9 mouse cellular contexts compared by ENCODE assay signal in the genomic region with DNA sequence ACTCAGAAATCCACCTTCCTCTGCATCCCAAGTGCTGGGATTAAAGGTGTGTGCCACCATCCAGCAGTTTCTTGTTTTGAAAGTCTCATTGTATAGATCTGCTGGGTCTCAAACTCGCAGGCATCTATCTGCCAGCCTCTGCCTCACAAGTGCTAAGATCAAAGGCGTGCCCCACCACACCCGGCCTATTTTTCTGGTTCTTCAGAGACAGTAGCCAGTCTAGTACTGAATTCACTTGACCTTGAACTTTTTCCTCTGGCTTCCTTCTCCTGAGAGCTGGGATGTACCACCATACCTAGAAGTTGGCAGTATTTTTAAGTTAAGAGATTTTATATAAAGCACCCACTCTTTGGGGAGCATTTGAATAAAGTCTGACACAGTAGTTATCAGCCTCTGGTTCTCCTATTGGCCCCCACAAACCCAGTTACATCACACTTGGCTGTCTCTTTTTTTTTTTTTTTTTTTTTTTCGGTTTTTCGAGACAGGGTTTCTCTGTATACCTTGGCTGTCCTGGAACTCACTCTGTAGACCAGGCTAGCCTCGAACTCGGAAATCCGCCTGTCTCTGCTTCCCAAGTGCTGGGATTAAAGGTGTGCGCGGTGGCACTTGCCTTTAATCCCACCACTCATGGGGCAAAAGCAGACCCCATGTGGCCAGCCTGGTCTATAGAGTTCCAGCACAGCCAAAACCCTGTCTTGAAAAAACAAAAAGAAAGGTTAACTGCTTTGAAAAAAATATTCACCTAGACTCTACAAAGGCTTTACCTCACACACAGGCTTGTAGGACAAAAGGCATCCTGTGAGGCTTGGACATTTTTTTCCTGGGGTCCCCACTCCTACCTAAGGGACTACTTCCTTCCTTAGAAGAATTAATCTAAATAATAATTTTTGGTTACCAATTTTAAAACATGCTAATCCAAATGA. TPM values are rescaled to one million over a fixed set of nuclear protein-coding genes. Genes with fewer than 3 reads are reported as not detected.
DNase-seq lines count a peak whose midpoint lies in the region; ATAC-seq and TF ChIP-seq lines count a peak whose summit lies in the region.
"Had no signal": no experiment of that assay in that cellular context is flagged by ENCODE, and none has a peak within 500 bp of the region (broad histone marks: within the 10 kb centered on the region; RNA-seq: fewer than 3 reads in every experiment).

No protein-coding gene starts in this region.

- H3K27ac ChIP-seq in kidney, embryonic 15.5 days: peak overlapping the region; percentile 75
- H3K27ac ChIP-seq in bone marrow macrophage, adult 2 months (ENCODE audit: insufficient read depth, low read depth, low read length): no peak overlapping the region
- peak overlapping the region; percentile 88 for H3K27ac ChIP-seq in forebrain, embryonic 16.5 days (ENCODE audit: low read length)
- peak overlapping the region; percentile 96 for H3K27ac ChIP-seq in liver, embryonic 16.5 days (ENCODE audit: low read length)

- no peaks in the 10 kb centered on the region for H3K9me3 ChIP-seq in kidney, embryonic 15.5 days (replicated peaks)
- H3K9me3 ChIP-seq in forebrain, embryonic 16.5 days (ENCODE audit: control insufficient read depth, low read length): no peaks in the 10 kb centered on the region
- no peaks in the 10 kb centered on the region for H3K9me3 ChIP-seq in liver, embryonic 16.5 days (replicated peaks; ENCODE audit: control insufficient read depth, low read length)

- no peak for DNase-seq in kidney, postnatal 36 days
- no peak for DNase-seq in yolk sac, embryonic 10.5 days (ENCODE audit: low spot score)
- no peak for DNase-seq in adrenal gland, postnatal 10 days
- DNase-seq in urinary bladder, postnatal 14 days (ENCODE audit: low spot score): no peak

- 0 out of 2 replicates have a peak overlapping the region, but pooled peaks have one; percentile 24 for H3K9ac ChIP-seq in kidney, embryonic 15.5 days
- H3K9ac ChIP-seq in forebrain, embryonic 16.5 days (replicated peaks; ENCODE audit: low read depth, low read length): peak overlapping the region; percentile 54
- H3K9ac ChIP-seq in liver, embryonic 16.5 days (ENCODE audit: low read depth, low read length): peak overlapping the region; percentile 59

- no peak for TF ChIP-seq POLR2A in bone marrow macrophage, adult 2 months (IDR thresholded peaks at IDR 0.05; ENCODE audit: borderline replicate concordance, low read depth, low read length)

- H3K36me3 ChIP-seq in kidney, embryonic 15.5 days: peaks cover 25% of the 10 kb centered on the region
- H3K36me3 ChIP-seq in forebrain, embryonic 16.5 days (ENCODE audit: control insufficient read depth, insufficient read depth): peaks cover 11% of the 10 kb centered on the region
- peaks cover 19% of the 10 kb centered on the region for H3K36me3 ChIP-seq in liver, embryonic 16.5 days (ENCODE audit: control insufficient read depth, insufficient read depth)

- 88% methylated on average over 10 of the region's 10 CpGs for WGBS in kidney, embryonic 15.5 days
- 85% methylated on average over 10 of the region's 10 CpGs for WGBS in forebrain, embryonic 16.5 days
- WGBS in liver, embryonic 16.5 days (ENCODE audit: insufficient replicate concordance): 44% methylated on average over 10 of the region's 10 CpGs

- peak overlapping the region; percentile 84 for H3K4me3 ChIP-seq in kidney, embryonic 15.5 days (replicated peaks)
- H3K4me3 ChIP-seq in bone marrow macrophage, adult 2 months (ENCODE audit: insufficient read depth, low read length): peak overlapping the region; percentile 64
- peak overlapping the region; percentile 49 for H3K4me3 ChIP-seq in forebrain, embryonic 16.5 days (replicated peaks; ENCODE audit: low read length)
- H3K4me3 ChIP-seq in liver, embryonic 16.5 days (ENCODE audit: low read depth, low read length): peak overlapping the region; percentile 67

- H3K4me2 ChIP-seq in kidney, embryonic 15.5 days: peak overlapping the region; percentile 66
- H3K4me2 ChIP-seq in forebrain, embryonic 16.5 days (ENCODE audit: low read length): peak overlapping the region; percentile 73
- peak overlapping the region; percentile 77 for H3K4me2 ChIP-seq in liver, embryonic 16.5 days (ENCODE audit: low read depth, low read length)

- peaks cover 15% of the 10 kb centered on the region for H3K4me1 ChIP-seq in kidney, embryonic 15.5 days
- H3K4me1 ChIP-seq in bone marrow macrophage, adult 2 months (ENCODE audit: control insufficient read depth, insufficient read depth, low read length): peaks cover 4% of the 10 kb centered on the region
- peaks cover 14% of the 10 kb centered on the region for H3K4me1 ChIP-seq in forebrain, embryonic 16.5 days (replicated peaks; ENCODE audit: control insufficient read depth, insufficient read depth, low read length)
- peaks cover 38% of the 10 kb centered on the region for H3K4me1 ChIP-seq in liver, embryonic 16.5 days (ENCODE audit: control insufficient read depth, low read depth, low read length)

- no peaks in the 10 kb centered on the region for H3K27me3 ChIP-seq in kidney, embryonic 15.5 days
- H3K27me3 ChIP-seq in forebrain, embryonic 16.5 days (replicated peaks; ENCODE audit: control insufficient read depth, insufficient read depth, low read length): no peaks in the 10 kb centered on the region
- no peaks in the 10 kb centered on the region for H3K27me3 ChIP-seq in liver, embryonic 16.5 days (ENCODE audit: control insufficient read depth, insufficient read depth, low read depth, low read length)

- no peak for TF ChIP-seq CTCF in bone marrow macrophage, adult 2 months (IDR thresholded peaks at IDR 0.05; ENCODE audit: low read depth, low read length)

- no peak; the same call in 1 of the 2 replicates for ATAC-seq in kidney, embryonic 15.5 days (replicated peaks; ENCODE audit: low FRiP score)
- peak; percentile 1; the same call in 1 of the 2 replicates for ATAC-seq in forebrain, embryonic 16.5 days
- ATAC-seq in liver, embryonic 16.5 days (ENCODE audit: low read depth): no peak

RNA-seq across cellular contexts. Expression of a gene that starts 0.9 kb away (rescaled TPM):
- polyA plus RNA-seq in kidney, embryonic 15.5 days (2015; fragmentation: Nextera tagmentation; extraction: Ambion mirVana): 1,620 and 1,743 TPM in 2 replicates
- 922 and 1,042 TPM in 2 replicates for polyA plus RNA-seq in bone marrow macrophage, adult 2 months (2012; ENCODE audit: insufficient read depth, insufficient read length, missing spikeins)
- polyA plus RNA-seq in forebrain, embryonic 16.5 days (2015; fragmentation: Nextera tagmentation; extraction: Ambion mirVana): 1,243 and 1,295 TPM in 2 replicates
- 1,629 and 1,636 TPM in 2 replicates for polyA plus RNA-seq in liver, embryonic 16.5 days (2015; fragmentation: Nextera tagmentation; extraction: Ambion mirVana)
- 1,000 to 10,000 TPM in 1 of 2 experiments, 100 to 1,000 TPM in 1; 930 to 1,143 TPM for total RNA-seq in adrenal gland, postnatal 10 days (2021)

RNA-seq across cellular contexts. Expression of a gene that starts 15.4 kb away (rescaled TPM):
- not detected in 2 replicates for polyA plus RNA-seq in kidney, embryonic 15.5 days (2015; fragmentation: Nextera tagmentation; extraction: Ambion mirVana)
- not detected in 2 replicates for polyA plus RNA-seq in bone marrow macrophage, adult 2 months (2012; ENCODE audit: insufficient read depth, insufficient read length, missing spikeins)
- not detected in 2 replicates for polyA plus RNA-seq in forebrain, embryonic 16.5 days (2015; fragmentation: Nextera tagmentation; extraction: Ambion mirVana)
- not detected in 2 replicates for polyA plus RNA-seq in liver, embryonic 16.5 days (2015; fragmentation: Nextera tagmentation; extraction: Ambion mirVana)
- total RNA-seq in adrenal gland, postnatal 10 days (2021): not detected
- polyA plus RNA-seq: spleen, adult 2 months had no signal

RNA-seq across cellular contexts. Expression of a gene that starts 37.1 kb away (rescaled TPM):
- polyA plus RNA-seq in kidney, embryonic 15.5 days (2015; fragmentation: Nextera tagmentation; extraction: Ambion mirVana): 15.0 and 19.6 TPM in 2 replicates
- polyA plus RNA-seq in bone marrow macrophage, adult 2 months (2012; ENCODE audit: insufficient read depth, insufficient read length, missing spikeins): 0.68 and 1.2 TPM in 2 replicates
- 72.3 and 164 TPM in 2 replicates for polyA plus RNA-seq in forebrain, embryonic 16.5 days (2015; fragmentation: Nextera tagmentation; extraction: Ambion mirVana)
- polyA plus RNA-seq in liver, embryonic 16.5 days (2015; fragmentation: Nextera tagmentation; extraction: Ambion mirVana): 0.27 and 0.42 TPM in 2 replicates
- 10 to 100 TPM; 42.8 to 54.2 TPM for total RNA-seq in adrenal gland, postnatal 10 days (2021)

RNA-seq across cellular contexts. Expression of a gene that starts 49.1 kb away (rescaled TPM):
- polyA plus RNA-seq in kidney, embryonic 15.5 days (2015; fragmentation: Nextera tagmentation; extraction: Ambion mirVana): not detected in 2 replicates
- polyA plus RNA-seq in bone marrow macrophage, adult 2 months (2012; ENCODE audit: insufficient read depth, insufficient read length, missing spikeins): not detected in 2 replicates
- not detected in 2 replicates for polyA plus RNA-seq in forebrain, embryonic 16.5 days (2015; fragmentation: Nextera tagmentation; extraction: Ambion mirVana)
- polyA plus RNA-seq in liver, embryonic 16.5 days (2015; fragmentation: Nextera tagmentation; extraction: Ambion mirVana): not detected in 2 replicates
- total RNA-seq in adrenal gland, postnatal 10 days (2021): not detected
- polyA plus RNA-seq: spleen, adult 2 months had no signal

RNA-seq across cellular contexts. Expression of a gene that starts 58.0 kb away (rescaled TPM):
- 0.51 and 2.4 TPM in 2 replicates for polyA plus RNA-seq in kidney, embryonic 15.5 days (2015; fragmentation: Nextera tagmentation; extraction: Ambion mirVana)
- polyA plus RNA-seq in bone marrow macrophage, adult 2 months (2012; ENCODE audit: insufficient read depth, insufficient read length, missing spikeins): not detected in 2 replicates
- 0.27 and 0.62 TPM in 2 replicates for polyA plus RNA-seq in forebrain, embryonic 16.5 days (2015; fragmentation: Nextera tagmentation; extraction: Ambion mirVana)
- polyA plus RNA-seq in liver, embryonic 16.5 days (2015; fragmentation: Nextera tagmentation; extraction: Ambion mirVana): 0.18 and 0.22 TPM in 2 replicates
- total RNA-seq in adrenal gland, postnatal 10 days (2021): not detected
- polyA plus RNA-seq: spleen, adult 2 months had no signal
